Mouse (Mus musculus) testis, adult 2 months (tissue): Measurements from ENCODE around the gene Klf9. TPM values are rescaled to one million over a fixed set of nuclear protein-coding genes. Genes with fewer than 3 reads are reported as not detected.

ENCODE experiments used
- H3K27ac ChIP-seq: fragments of 200-500 bp; 2 replicates; pipeline ENCODE4 v1.5.1; 2012; ENCODE audit warnings: low read depth, low read length; ENCODE audit not compliant: control insufficient read depth, insufficient read depth
- H3K27me3 ChIP-seq: fragments of 200-500 bp; 2 replicates; pipeline ENCODE4 v1.6.1; 2012; ENCODE audit warnings: mild to moderate bottlenecking, low read length, moderate library complexity; ENCODE audit not compliant: control insufficient read depth, insufficient read depth
- H3K36me3 ChIP-seq: fragments of 200-500 bp; 2 replicates; pipeline ENCODE4 v1.6.1; 2012; ENCODE audit warnings: mild to moderate bottlenecking, low read length; ENCODE audit not compliant: control insufficient read depth, insufficient read depth
- H3K4me1 ChIP-seq: fragments of 200-500 bp; 2 replicates; pipeline ENCODE4 v1.6.1; 2012; ENCODE audit warnings: low read length; ENCODE audit not compliant: control insufficient read depth, insufficient read depth
- H3K4me3 ChIP-seq: fragments of 200-500 bp; 2 replicates; pipeline ENCODE4 v1.5.1; 2012; ENCODE audit warnings: low read depth, mild to moderate bottlenecking, low read length, moderate library complexity, mixed read lengths; ENCODE audit not compliant: control insufficient read depth
- CTCF ChIP-seq: fragments of 200-500 bp; IDR thresholded peaks from 2 replicates; pipeline ENCODE4 v1.5.1; 2012; ENCODE audit warnings: low read depth, mild to moderate bottlenecking, inconsistent platforms, low read length, moderate library complexity; ENCODE audit not compliant: control insufficient read depth, insufficient read depth, insufficient replicate concordance
- POLR2A ChIP-seq: fragments of 200-500 bp; IDR thresholded peaks from 2 replicates; pipeline ENCODE4 v1.6.1; 2012; ENCODE audit warnings: low read depth, mild to moderate bottlenecking, inconsistent platforms, low read length, moderate library complexity; ENCODE audit not compliant: control insufficient read depth
- polyA plus RNA-seq: library from polyadenylated mRNA; depleted of rRNA; stranded (reverse); fragments of >200 nt; gene quantifications from 2 replicates; pipeline ENCODE4 v1.2.3, GENCODE M21; 2012

The Klf9 gene
- polyA plus RNA-seq, 1 experiment = 19.7 TPM

DNA sequence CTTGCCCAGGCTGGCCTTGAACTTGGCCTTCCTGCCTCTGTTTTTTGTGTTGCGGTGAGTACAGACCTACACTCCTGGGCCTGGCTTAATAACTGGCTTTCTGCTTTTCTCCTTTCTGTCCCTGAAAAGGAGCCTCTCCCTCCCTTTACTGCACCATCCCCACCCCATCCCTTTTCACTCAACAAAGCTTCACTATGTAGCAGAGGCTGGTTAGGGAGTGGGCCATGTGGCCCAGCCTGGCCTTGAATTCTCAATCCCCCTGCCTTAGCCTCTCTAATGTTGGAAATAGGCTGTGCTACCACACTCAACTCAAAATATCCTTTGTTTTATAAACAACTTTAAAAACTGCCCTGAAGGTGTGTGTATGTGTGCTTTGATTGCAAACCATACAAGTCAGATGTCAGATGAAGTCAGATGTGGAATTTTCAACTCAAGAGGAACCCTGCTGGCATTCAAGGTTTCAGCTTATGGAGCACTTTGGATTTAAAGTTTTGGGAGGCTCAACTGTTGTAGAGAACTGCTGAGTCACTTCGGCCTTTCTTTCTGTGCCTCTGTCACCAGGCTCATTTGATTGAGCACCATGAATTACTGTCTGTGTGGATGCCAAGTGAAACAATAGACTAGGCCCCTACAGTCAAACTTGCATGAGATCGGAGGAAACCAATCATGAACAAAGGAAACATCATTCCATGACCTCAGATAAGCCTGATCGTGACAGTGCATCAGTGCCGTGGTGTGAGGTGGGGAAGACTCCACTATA, 28.1 kb downstream of the Klf9 start:
- TF ChIP-seq POLR2A = no peak
- no peak for TF ChIP-seq CTCF
- Histone ChIP-seq H3K27me3 (no peaks in the 10 kb centered on the region), H3K36me3 (no peaks in the 10 kb centered on the region), H3K4me3 (no peak overlapping the region), H3K4me1 (no peaks in the 10 kb centered on the region), H3K27ac (no peak overlapping the region)

DNA sequence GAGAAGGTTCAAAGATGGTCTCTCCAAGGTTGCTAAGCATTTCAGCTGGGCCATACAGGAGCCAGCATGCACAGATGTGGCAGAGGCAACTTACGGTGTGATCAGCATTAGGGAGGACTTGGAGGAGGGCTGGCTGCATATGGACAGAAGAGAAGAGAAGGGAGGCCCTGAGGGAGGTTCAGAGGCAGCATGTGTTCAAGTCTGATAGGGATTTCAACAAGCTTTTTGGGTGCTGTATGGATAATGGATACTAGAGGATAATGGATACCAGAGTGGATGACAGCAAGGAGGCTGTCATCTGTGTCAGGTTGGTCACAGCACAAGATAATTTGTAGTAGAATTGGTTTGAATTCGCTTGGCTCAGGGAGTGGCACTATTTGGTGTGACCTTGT, 28.6 kb downstream of the Klf9 start:
- H3K36me3 ChIP-seq = no peaks in the 10 kb centered on the region
- no peak for TF ChIP-seq POLR2A
- no peak for TF ChIP-seq CTCF
- no peak overlapping the region for H3K27ac ChIP-seq
- no peaks in the 10 kb centered on the region for H3K4me1 ChIP-seq
- no peak overlapping the region for H3K4me3 ChIP-seq
- no peaks in the 10 kb centered on the region for H3K27me3 ChIP-seq

DNA sequence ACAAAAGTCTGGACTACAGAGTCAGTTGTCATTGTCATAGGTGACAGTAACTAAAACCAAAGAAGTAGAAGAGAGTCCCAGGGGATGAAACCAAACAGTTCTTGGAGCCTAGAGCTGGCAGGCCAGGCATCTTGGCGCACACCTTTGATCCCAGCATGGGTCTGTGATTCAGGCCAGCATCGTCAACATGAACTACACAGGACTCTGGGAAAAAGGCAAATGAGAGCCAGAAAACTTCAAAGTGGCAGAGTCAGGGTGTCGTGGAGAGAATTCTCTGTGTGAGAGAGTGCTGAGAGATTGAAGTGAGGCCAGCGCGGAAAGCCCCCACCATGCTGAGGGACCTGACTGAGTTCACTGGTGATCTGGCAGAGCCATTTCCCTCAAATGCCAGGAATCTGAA, 29.4 kb downstream of the Klf9 start:
- no peaks in the 10 kb centered on the region for H3K36me3 ChIP-seq
- no peak for TF ChIP-seq CTCF
- TF ChIP-seq POLR2A = no peak
- H3K27ac ChIP-seq = no peak overlapping the region
- no peaks in the 10 kb centered on the region for H3K4me1 ChIP-seq
- H3K27me3 ChIP-seq = no peaks in the 10 kb centered on the region
- H3K4me3 ChIP-seq = no peak overlapping the region

DNA sequence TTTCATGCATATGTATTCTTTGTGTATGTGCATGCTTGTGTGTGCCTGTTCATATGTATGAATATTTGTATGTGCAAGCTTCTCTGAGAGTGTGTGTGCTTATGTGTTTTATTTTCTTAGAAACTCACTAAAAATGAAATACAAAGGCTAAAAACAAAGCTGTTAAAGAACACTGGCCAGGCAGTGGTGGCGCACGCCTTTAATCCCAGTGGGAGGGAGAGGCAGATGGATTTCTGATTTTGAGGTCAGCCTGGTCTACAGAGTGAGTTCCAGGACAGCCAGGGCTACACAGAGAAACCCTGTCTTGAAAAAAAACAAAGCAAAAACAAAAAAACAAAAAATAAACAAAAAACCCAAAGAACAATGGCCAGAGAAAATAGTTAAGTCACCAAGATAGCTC, 30.1 kb downstream of the Klf9 start:
- Histone ChIP-seq H3K27ac (no peak overlapping the region), H3K4me1 (no peaks in the 10 kb centered on the region), H3K27me3 (no peaks in the 10 kb centered on the region), H3K4me3 (no peak overlapping the region), H3K36me3 (no peaks in the 10 kb centered on the region)
- TF ChIP-seq POLR2A = no peak
- TF ChIP-seq CTCF = no peak

DNA sequence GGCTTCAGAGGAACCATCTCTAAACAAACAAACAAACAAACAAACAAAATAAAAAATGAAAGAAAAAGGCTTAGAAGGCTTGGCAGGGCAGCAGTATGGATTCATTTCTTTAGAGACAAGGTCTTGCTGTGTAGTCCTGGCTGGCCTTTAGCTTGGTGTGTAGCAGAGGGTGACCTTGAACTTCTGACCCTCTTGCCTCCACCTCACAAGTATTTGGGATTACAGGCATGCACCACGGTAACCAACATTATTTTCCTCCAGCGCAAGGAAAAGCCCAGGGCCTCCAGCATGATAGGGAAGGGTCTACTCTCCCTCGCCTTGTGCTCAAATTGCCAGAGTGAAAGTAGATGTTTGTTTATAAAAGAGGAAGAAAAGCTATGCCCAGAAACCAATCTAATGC, 34.1 kb downstream of the Klf9 start:
- no peaks in the 10 kb centered on the region for H3K4me1 ChIP-seq
- TF ChIP-seq POLR2A (no peak), CTCF (no peak)
- H3K36me3 ChIP-seq = no peaks in the 10 kb centered on the region
- H3K27me3 ChIP-seq = no peaks in the 10 kb centered on the region
- no peak overlapping the region for H3K27ac ChIP-seq
- no peak overlapping the region for H3K4me3 ChIP-seq

DNA sequence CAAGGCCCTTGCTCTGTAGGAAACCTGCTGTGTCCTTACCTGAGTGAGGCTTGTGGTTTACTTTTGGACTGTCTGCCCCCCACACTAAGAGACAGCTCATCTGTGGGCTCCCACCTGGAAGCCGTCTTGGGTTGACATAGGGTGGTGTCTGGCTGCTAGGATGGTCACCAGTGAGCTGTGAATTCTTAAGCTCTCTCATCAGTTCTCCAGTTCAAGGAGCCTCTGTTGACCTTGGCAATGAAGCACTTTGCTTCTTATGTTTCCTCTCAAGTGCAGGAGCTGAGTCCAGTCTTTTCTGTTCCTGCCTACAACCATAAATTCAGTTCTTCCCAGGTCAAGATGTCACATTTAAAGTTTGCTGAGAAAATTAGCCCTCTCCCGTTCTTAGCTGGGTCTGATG, 34.5 kb downstream of the Klf9 start:
- Histone ChIP-seq H3K36me3 (no peaks in the 10 kb centered on the region), H3K4me3 (no peak overlapping the region), H3K27me3 (no peaks in the 10 kb centered on the region), H3K4me1 (no peaks in the 10 kb centered on the region), H3K27ac (no peak overlapping the region)
- TF ChIP-seq CTCF (no peak), POLR2A (no peak)

DNA sequence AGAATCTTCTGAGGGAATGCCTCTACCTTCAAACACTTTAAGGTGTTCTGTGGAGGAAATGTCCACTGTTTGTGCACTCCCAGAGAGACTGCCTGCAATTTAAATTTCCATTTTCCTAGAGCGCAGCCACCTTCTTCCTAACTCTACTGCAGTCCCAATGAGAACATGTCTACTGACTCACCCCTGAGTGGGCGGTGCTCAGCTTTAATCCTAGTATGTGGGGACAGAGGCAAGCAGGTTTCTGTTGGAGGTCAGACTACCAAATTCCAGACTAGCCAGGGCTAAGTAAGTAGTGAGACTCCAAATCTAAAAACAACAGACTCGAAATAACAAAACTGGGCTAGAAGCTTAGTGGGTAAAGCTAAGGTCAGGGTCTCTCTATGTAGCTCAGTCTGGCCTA, 37.5 kb downstream of the Klf9 start:
- Histone ChIP-seq H3K27ac (no peak overlapping the region), H3K27me3 (no peaks in the 10 kb centered on the region), H3K4me1 (no peaks in the 10 kb centered on the region), H3K4me3 (no peak overlapping the region), H3K36me3 (no peaks in the 10 kb centered on the region)
- TF ChIP-seq CTCF (no peak), POLR2A (no peak)
